Mouse (Mus musculus) cerebellum, adult 2 months (tissue): ENCODE results near the gene Bbx.

Experiments used
- CTCF ChIP-seq: fragments of 200-500 bp; IDR thresholded peaks from 2 replicates; pipeline ENCODE4 v1.5.1; 2011; ENCODE audit warnings: low read depth, mild to moderate bottlenecking, control low read depth, low read length, moderate library complexity, borderline replicate concordance; ENCODE audit not compliant: insufficient read depth
- POLR2A ChIP-seq: fragments of 200-500 bp; IDR thresholded peaks from 2 replicates; pipeline ENCODE4 v1.6.1; 2011; ENCODE audit warnings: low read length, control low read depth, borderline replicate concordance; ENCODE audit not compliant: insufficient read depth

GRCm38 (mm10) chr16:50235231-50235630 lies 197.0 kb downstream of the Bbx start:
- TF ChIP-seq CTCF: no peak
- no peak for TF ChIP-seq POLR2A
